Mouse (Mus musculus) liver, embryonic 16.5 days (tissue): ENCODE data around the gene Dnaaf1. TPM values are rescaled to one million over a fixed set of nuclear protein-coding genes. Genes with fewer than 3 reads are reported as not detected.

Experiments
- ATAC-seq: fragments of 200-750 bp; cut with Nextera tagmentation; 2 replicates; pipeline ENCODE4 v1.8.0; 2017; ENCODE audit warnings: low read depth, mild to moderate bottlenecking, moderate number of reproducible peaks, moderate library complexity
- H3K27ac ChIP-seq: fragments of 300-500 bp; sonication (generic); 2 replicates; pipeline ENCODE4 v1.5.1; 2014; ENCODE audit warnings: mild to moderate bottlenecking, low read length
- H3K27me3 ChIP-seq: fragments of 300-500 bp; sonication (generic); 2 replicates; pipeline ENCODE4 v1.6.1; 2014; ENCODE audit warnings: low read depth, low read length, mixed read lengths; ENCODE audit not compliant: control insufficient read depth, insufficient read depth
- H3K36me3 ChIP-seq: fragments of 300-500 bp; sonication (generic); 2 replicates; pipeline ENCODE4 v1.6.1; 2014; ENCODE audit warnings: mild to moderate bottlenecking; ENCODE audit not compliant: control insufficient read depth, insufficient read depth
- H3K4me1 ChIP-seq: fragments of 300-500 bp; sonication (generic); 2 replicates; pipeline ENCODE4 v1.6.1; 2014; ENCODE audit warnings: low read depth, low read length, mixed read lengths; ENCODE audit not compliant: control insufficient read depth
- H3K4me2 ChIP-seq: fragments of 300-500 bp; sonication (generic); 2 replicates; pipeline ENCODE4 v1.6.1; 2014; ENCODE audit warnings: low read depth, low read length, mixed read lengths
- H3K4me3 ChIP-seq: fragments of 300-500 bp; sonication (generic); 2 replicates; pipeline ENCODE4 v1.5.1; 2014; ENCODE audit warnings: low read depth, mild to moderate bottlenecking, low read length
- H3K9ac ChIP-seq: fragments of 300-500 bp; sonication (generic); 2 replicates; pipeline ENCODE4 v1.6.1; 2014; ENCODE audit warnings: low read depth, low read length
- H3K9me3 ChIP-seq: fragments of 300-500 bp; sonication (generic); replicated peaks from 2 replicates; pipeline ENCODE4 v1.6.1; 2016; ENCODE audit warnings: low read length; ENCODE audit not compliant: control insufficient read depth
- WGBS: fragments of 180-500 bp; shearing (Covaris S2); extraction: QIAGEN DNeasy Blood & Tissue Kit; methylation state at CpG from one replicate; pipeline ENCODE4 v1.1.7; 2014; ENCODE audit not compliant: insufficient replicate concordance; 5-methylcytosine and 5-hydroxymethylcytosine counted together
- polyA plus RNA-seq: library from polyadenylated mRNA; unstranded; fragments of >200 nt; fragmentation: Nextera tagmentation; extraction: Ambion mirVana; gene quantifications from 2 replicates; pipeline ENCODE4 v1.2.1, GENCODE M21; 2015

Gene Dnaaf1
- 0.06 and 0.08 TPM in 2 replicates for polyA plus RNA-seq

DNA sequence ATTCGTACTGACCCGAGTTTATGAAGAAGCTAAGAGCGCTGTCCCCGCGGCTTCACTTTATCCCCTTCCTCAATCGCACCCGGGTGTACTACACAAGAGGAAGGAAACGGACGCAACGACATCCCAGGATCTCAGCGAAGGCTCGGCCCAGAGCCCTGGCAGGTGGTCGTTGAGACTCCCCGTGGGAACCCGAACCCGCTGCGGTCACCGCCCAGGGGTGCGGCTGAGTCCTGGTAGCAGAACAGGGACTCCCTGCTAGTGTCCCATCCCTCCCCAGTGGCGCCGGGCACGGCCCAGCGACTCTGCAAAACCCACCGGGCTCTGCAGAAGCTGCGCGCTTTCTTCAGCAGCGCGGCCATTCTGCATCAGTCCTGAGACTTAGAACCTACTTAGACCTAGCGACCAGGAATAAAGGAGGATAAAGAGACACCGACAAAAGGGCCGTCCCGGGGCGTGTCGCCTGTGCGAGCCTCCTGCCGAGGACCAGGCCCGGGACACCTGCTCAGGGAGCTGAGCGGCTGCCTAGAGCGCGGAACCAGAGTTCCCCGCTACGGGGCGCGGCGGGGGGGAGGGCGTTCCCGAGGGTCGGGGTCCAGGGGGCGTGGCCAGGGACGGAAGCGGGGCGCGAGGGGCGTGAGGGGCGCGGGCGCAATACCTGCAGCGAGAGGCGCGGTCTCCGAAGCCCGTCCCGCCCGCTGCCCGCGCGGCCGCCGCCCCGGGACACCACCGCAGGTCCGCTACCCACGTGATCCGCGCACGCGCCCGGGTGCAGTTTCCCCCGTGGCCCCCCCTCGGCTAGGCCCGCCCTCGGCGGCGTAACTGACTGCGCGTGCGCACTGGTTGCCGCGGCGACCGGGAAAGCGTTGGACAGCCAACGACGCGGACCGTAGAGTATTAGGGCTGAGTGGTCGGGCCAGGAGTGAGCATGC is at the start of gene Dnaaf1, which contains the start of gene Hsdl1:
Dnaaf1 (plus strand) TSS at position 799 of the 929 bp plus-strand sequence.
Hsdl1 (minus strand) TSS at position 747 of the 929 bp plus-strand sequence.
- ATAC-seq: peak; percentile 93
- Histone ChIP-seq H3K27me3 (no peaks in the 10 kb centered on the region), H3K9ac (peak within 1 kb of the TSS; percentile 75), H3K9me3 (no peaks in the 10 kb centered on the region), H3K4me3 (peak within 1 kb of the TSS; percentile 77), H3K4me1 (peaks cover 38% of the 10 kb centered on the region), H3K27ac (peak within 1 kb of the TSS; percentile 60), H3K36me3 (no peaks in the 10 kb centered on the region), H3K4me2 (peak within 1 kb of the TSS; percentile 94)
- under 1% methylated on average over 85 of the region's 97 CpGs for WGBS

DNA sequence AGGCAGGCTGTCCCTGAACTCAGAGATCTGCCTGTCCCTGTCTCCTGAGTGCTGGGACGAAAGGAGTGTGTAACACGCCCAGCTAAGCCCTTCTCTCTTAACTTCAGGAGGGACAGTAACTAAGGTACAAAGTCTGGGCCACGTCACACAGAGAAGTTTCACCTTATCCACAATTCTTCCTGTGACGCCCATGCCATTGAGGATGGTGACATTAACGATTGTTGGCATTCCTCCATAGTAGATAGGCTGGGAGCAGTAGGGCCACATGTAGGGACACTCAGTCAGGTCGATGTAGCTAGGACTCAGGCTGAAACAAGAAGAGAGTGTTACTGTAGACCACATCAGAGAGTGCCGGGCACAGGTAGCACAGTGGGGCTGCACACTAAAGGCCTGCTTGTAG is 46.3 kb upstream of the Dnaaf1 start:
- no peak overlapping the region for H3K4me2 ChIP-seq
- ATAC-seq: no peak
- no peak overlapping the region for H3K4me3 ChIP-seq
- no peak overlapping the region for H3K9ac ChIP-seq
- H3K9me3 ChIP-seq: no peaks in the 10 kb centered on the region
- WGBS: 83% methylated on average over 7 of the region's 7 CpGs
- no peaks in the 10 kb centered on the region for H3K27me3 ChIP-seq
- no peaks in the 10 kb centered on the region for H3K4me1 ChIP-seq
- H3K36me3 ChIP-seq: peaks cover 54% of the 10 kb centered on the region
- no peak overlapping the region for H3K27ac ChIP-seq

DNA sequence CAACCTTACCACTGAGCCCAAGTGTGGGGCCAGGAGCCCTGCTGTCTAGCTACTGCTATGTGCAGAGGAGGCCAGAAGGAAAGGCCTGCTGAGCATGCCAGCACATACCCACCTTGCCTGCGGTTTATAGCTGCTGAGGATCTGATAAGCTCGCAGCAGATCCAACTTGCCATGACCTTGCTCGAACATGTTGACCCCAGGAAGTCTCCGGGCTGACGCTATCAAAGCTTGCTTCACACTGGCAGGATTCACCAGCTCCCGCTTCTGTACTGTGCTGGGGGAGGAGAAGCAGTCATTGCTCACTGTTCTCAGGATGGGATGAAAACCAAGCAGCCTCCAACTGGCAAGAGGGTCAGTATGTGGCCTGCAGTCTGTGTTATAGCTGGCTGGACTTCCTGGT is 44.1 kb upstream of the Dnaaf1 start:
- ATAC-seq: no peak
- peaks cover 51% of the 10 kb centered on the region for H3K36me3 ChIP-seq
- 74% methylated on average over 6 of the region's 6 CpGs for WGBS

DNA sequence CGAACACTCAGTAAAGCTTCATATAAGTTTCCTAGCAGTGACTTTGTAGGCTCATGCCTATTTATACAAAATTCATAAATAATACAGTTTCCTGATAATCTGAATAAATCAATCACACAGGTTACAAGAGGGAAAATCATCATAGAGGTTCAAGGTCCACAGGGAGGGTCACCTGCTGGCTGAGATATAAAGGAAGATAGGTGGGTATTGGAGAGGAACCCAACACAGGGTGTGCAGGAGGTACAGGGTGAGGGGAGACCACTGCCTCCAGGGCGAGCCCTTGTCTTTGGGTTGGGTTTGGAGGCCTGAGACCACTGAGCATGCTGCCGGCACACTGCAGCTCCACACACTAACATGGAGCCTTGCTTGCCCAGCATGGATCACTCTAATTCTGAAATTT is 43.6 kb upstream of the Dnaaf1 start:
- peaks cover 53% of the 10 kb centered on the region for H3K36me3 ChIP-seq

More for the DNA sequence above, 44.1 kb upstream of the Dnaaf1 start:
- H3K27ac ChIP-seq: no peak overlapping the region
- H3K9ac ChIP-seq: no peak overlapping the region
- H3K9me3 ChIP-seq: no peaks in the 10 kb centered on the region
- no peaks in the 10 kb centered on the region for H3K4me1 ChIP-seq
- no peak overlapping the region for H3K4me3 ChIP-seq
- H3K27me3 ChIP-seq: no peaks in the 10 kb centered on the region
- no peak overlapping the region for H3K4me2 ChIP-seq

DNA sequence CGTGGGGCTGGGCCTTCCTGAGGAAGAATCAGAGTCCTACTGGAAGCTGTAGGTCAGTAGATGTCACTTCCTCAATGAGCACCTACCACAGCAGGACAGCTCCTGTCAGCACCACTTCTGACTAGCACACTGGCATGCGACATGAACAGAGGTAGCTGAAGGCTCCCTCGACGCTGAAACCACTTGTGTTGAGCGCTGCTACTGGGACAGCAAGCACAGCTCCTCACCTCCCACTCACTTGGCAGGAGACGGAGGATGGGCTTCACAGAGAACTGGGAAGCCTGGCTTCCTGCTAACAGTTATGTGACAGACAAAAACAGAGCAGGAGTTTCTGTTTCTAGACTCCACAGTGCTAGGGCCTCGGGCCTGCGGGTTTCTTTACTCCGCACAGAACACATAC is 43.1 kb upstream of the Dnaaf1 start:
- 82% methylated on average over 9 of the region's 9 CpGs for WGBS

More for the DNA sequence above, 43.6 kb upstream of the Dnaaf1 start:
- H3K9me3 ChIP-seq: no peaks in the 10 kb centered on the region
- H3K27me3 ChIP-seq: no peaks in the 10 kb centered on the region
- H3K4me1 ChIP-seq: no peaks in the 10 kb centered on the region
- H3K4me3 ChIP-seq: no peak overlapping the region
- ATAC-seq: no peak
- no peak overlapping the region for H3K27ac ChIP-seq
- no peak overlapping the region for H3K4me2 ChIP-seq
- no peak overlapping the region for H3K9ac ChIP-seq
- 78% methylated on average over 3 of the region's 3 CpGs for WGBS

DNA sequence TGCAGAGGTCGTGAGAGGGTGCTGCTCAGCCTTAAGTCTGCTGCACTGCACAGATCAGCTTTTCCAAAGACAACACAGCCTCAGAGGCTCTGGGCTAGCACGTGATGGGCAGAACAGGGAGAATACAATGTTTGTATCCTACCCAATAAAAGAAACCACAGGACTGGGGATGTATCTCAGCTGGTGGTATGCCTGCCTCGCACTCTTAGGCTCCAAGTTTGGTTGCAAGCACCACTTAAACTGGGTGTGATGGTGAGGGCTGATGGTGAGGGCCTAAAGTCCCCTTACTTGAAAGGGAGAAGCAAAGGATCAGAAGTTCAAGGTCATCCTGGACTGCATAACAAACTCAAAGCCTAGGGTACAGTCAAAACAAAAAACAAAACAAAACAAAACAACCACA is 30.4 kb upstream of the Dnaaf1 start:
- Histone ChIP-seq H3K9ac (no peak overlapping the region), H3K4me2 (no peak overlapping the region), H3K27ac (no peak overlapping the region), H3K36me3 (peaks cover 37% of the 10 kb centered on the region), H3K4me3 (no peak overlapping the region), H3K27me3 (no peaks in the 10 kb centered on the region), H3K9me3 (no peaks in the 10 kb centered on the region), H3K4me1 (no peaks in the 10 kb centered on the region)
- WGBS: 69% methylated on average over 3 of the region's 3 CpGs
- no peak for ATAC-seq

More for the DNA sequence above, 43.1 kb upstream of the Dnaaf1 start:
- Histone ChIP-seq H3K9me3 (no peaks in the 10 kb centered on the region), H3K4me1 (no peaks in the 10 kb centered on the region), H3K4me2 (no peak overlapping the region), H3K4me3 (no peak overlapping the region), H3K9ac (no peak overlapping the region), H3K27me3 (no peaks in the 10 kb centered on the region), H3K36me3 (peaks cover 59% of the 10 kb centered on the region), H3K27ac (no peak overlapping the region)
- ATAC-seq: no peak

DNA sequence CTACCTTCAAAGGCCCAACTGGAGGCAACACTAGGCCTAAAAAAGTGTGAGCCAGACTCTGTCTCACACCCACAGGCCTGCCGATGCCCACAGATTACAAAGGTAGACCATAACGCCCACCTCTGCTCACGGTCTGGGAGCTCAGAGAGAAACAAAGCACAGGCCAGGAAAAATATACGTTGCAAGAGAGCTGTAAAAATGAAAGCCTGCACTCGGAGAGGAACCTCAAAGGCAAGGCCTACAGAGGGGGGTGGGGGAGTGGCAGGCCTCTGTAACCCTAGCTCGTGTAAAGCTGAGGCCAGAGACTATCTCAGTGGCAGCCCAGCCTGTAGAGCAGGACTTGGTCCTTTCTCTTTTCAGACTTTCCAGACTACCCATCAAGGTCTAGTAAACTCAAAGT is 29.9 kb upstream of the Dnaaf1 start:
- WGBS: 69% methylated on average over 6 of the region's 6 CpGs
- no peak overlapping the region for H3K27ac ChIP-seq
- no peak overlapping the region for H3K4me2 ChIP-seq
- no peaks in the 10 kb centered on the region for H3K27me3 ChIP-seq
- ATAC-seq: no peak
- peaks cover 31% of the 10 kb centered on the region for H3K36me3 ChIP-seq
- H3K9ac ChIP-seq: no peak overlapping the region
- H3K4me1 ChIP-seq: no peaks in the 10 kb centered on the region
- H3K9me3 ChIP-seq: no peaks in the 10 kb centered on the region
- no peak overlapping the region for H3K4me3 ChIP-seq

DNA sequence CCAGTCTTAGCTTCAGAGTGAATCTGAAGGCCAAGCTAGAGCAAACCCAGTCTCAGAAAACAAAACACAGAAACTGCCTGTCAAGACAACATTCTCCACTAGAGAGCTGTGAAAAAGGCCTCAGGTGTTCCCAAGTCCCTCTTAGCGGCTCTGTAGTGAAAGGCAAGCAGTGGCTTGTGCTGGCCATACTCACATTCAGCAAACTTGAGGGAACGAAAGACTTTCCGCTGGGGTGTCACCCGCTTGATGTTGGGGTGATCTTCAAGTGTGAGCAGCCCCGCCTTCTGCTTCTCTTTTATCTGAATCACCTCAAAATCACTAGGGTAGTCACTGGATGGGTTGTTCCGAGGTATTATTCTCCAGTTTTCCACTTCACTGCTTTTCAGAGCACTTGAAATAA is 29.2 kb upstream of the Dnaaf1 start:
- H3K4me2 ChIP-seq: no peak overlapping the region
- no peaks in the 10 kb centered on the region for H3K27me3 ChIP-seq
- WGBS: 87% methylated on average over 6 of the region's 6 CpGs
- no peaks in the 10 kb centered on the region for H3K4me1 ChIP-seq
- no peaks in the 10 kb centered on the region for H3K9me3 ChIP-seq
- no peak for ATAC-seq
- no peak overlapping the region for H3K9ac ChIP-seq
- H3K4me3 ChIP-seq: no peak overlapping the region
- H3K36me3 ChIP-seq: peaks cover 26% of the 10 kb centered on the region
- H3K27ac ChIP-seq: no peak overlapping the region

DNA sequence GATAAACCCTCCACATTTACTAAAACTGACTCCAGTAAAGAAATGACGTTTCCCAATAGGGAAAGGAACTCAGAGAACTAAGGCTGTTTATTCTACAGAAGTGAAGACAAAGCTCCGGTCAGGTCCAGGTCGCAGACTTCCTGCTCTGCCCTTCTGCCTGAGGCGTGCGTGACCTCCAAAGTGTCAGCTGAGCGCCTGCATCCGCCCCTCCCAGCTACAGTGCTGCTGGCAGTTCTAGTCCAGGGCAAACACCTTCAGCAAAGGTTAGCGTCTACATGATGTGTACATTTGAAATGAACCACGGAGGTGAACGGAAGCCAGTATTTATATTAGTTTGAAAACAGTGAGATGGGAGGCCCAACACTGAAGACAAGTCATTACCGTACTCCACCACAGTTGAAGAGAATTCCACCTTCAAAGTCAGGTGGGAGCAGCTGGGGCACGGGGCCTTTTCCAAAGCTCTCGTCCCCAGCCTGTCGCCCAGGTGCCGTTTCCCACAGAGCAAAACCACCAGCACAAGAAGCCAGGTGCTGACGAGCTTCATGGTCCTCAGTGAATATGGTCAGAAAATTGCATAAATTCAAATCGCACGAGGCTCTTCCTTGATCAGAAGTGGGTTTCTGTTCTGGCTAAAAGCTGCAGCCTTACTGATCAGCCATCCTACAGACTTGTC is 27.9 kb upstream of the Dnaaf1 start:
- Histone ChIP-seq H3K27ac (no peak overlapping the region), H3K4me1 (no peaks in the 10 kb centered on the region; the same call in none of the 2 replicates), H3K9me3 (no peaks in the 10 kb centered on the region), H3K4me2 (no peak overlapping the region), H3K27me3 (no peaks in the 10 kb centered on the region), H3K36me3 (peaks cover 21% of the 10 kb centered on the region), H3K4me3 (no peak overlapping the region), H3K9ac (no peak overlapping the region)
- WGBS: 77% methylated on average over 18 of the region's 18 CpGs
- ATAC-seq: no peak
